Mouse (Mus musculus) liver, embryonic 12.5 days (tissue): ENCODE measurements around the gene Prkca. TPM values are rescaled to one million over a fixed set of nuclear protein-coding genes. Genes with fewer than 3 reads are reported as not detected.

ENCODE experiments used
- ATAC-seq: fragments of 200-750 bp; cut with Nextera tagmentation; 2 replicates; pipeline ENCODE4 v1.8.0; 2017; ENCODE audit warnings: moderate number of reproducible peaks, mild to moderate bottlenecking, moderate library complexity
- H3K27ac ChIP-seq: fragments of 300-500 bp; sonication (generic); 2 replicates; pipeline ENCODE4 v1.5.1; 2016; ENCODE audit warnings: mild to moderate bottlenecking
- H3K27me3 ChIP-seq: fragments of 300-500 bp; sonication (generic); replicated peaks from 2 replicates; pipeline ENCODE4 v1.6.1; 2016; ENCODE audit warnings: mild to moderate bottlenecking, moderate library complexity
- H3K36me3 ChIP-seq: fragments of 300-500 bp; sonication (generic); 2 replicates; pipeline ENCODE4 v1.6.1; 2016; ENCODE audit warnings: mild to moderate bottlenecking, moderate library complexity
- H3K4me1 ChIP-seq: fragments of 300-500 bp; sonication (generic); 2 replicates; pipeline ENCODE4 v1.6.1; 2016
- H3K4me2 ChIP-seq: fragments of 300-500 bp; sonication (generic); 2 replicates; pipeline ENCODE4 v1.6.1; 2016; ENCODE audit warnings: mild to moderate bottlenecking, moderate library complexity
- H3K4me3 ChIP-seq: fragments of 300-500 bp; sonication (generic); 2 replicates; pipeline ENCODE4 v1.5.1; 2016; ENCODE audit warnings: mild to moderate bottlenecking, moderate library complexity
- H3K9ac ChIP-seq: fragments of 300-500 bp; sonication (generic); 2 replicates; pipeline ENCODE4 v1.6.1; 2016; ENCODE audit warnings: mild to moderate bottlenecking, moderate library complexity
- H3K9me3 ChIP-seq: fragments of 300-500 bp; sonication (generic); replicated peaks from 2 replicates; pipeline ENCODE4 v1.6.1; 2016; ENCODE audit warnings: mild to moderate bottlenecking, moderate library complexity
- WGBS: fragments of 180-500 bp; shearing (Covaris S2); methylation state at CpG from one replicate; pipeline ENCODE4 v1.1.7; 2016; ENCODE audit not compliant: insufficient replicate concordance; 5-methylcytosine and 5-hydroxymethylcytosine counted together
- polyA plus RNA-seq: library from polyadenylated mRNA; unstranded; fragments of >200 nt; fragmentation: Nextera tagmentation; extraction: Ambion mirVana; gene quantifications from 2 replicates; pipeline ENCODE4 v1.2.1, GENCODE M21; 2016

Gene Prkca
- polyA plus RNA-seq, 1 experiment from 2014 or later, result 7.5 TPM

DNA sequence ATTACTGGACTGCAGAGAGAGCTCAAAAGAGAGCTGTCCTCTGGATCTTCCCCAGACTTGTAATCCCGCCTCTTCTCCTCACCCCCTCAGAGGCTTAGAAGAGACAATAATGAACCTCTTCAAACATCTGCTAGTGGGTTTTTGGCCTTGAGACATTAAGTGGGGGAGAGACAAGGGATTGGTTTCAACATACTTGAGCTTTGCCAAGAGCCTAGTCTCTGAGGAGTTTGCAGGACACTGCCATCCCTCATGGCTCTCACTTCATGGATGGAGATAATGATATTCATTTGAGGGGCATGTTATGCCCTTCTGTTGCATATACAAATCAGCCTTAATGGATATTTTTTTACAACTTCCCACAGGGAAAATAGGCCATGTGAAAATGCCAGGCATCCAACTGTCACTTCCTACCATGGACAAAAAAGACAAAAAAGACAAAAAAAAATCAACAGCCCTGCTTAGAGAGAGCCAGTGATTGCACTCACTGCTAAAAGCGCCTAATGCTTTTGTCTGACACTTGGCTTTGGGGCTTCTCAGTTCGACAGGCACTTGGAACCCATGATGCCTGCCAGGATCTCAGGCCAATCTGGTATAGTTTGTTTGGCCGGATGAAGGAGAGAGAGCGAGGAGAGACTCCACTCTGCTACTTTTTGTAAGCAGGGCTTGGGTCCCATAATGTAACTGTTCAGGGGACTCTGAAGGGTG, 263.6 kb downstream of the Prkca start:
- H3K9me3 ChIP-seq, result no peaks in the 10 kb centered on the region
- no peaks in the 10 kb centered on the region for H3K4me1 ChIP-seq
- WGBS, result 69% methylated on average over 5 of the region's 5 CpGs
- H3K36me3 ChIP-seq, result no peaks in the 10 kb centered on the region
- no peaks in the 10 kb centered on the region for H3K27me3 ChIP-seq
- H3K27ac ChIP-seq, result no peak overlapping the region
- ATAC-seq, result no peak
- H3K4me2 ChIP-seq, result no peak overlapping the region
- no peak overlapping the region for H3K4me3 ChIP-seq
- H3K9ac ChIP-seq, result no peak overlapping the region

DNA sequence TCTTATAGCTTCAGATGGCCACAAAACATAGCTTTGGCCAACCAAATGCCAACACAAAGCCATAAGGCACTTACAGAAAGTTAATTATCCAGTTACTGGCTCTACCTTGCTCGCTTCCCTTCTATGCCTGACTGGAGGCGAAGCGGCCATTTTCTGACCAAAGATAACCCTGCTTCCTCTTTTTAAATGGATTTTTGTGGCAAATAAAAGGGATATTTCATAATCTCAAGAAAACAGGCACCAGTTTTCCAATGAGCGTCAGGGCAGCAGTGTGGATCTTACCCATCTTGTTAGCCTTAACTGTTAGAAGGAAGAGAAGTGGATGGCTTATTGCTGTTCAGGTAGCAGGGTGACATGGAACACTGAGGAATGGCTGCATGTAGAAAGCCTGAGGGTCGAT, 264.3 kb downstream of the Prkca start:
- H3K4me3 ChIP-seq, result no peak overlapping the region
- no peak overlapping the region for H3K27ac ChIP-seq
- no peaks in the 10 kb centered on the region for H3K9me3 ChIP-seq
- no peaks in the 10 kb centered on the region for H3K4me1 ChIP-seq
- H3K27me3 ChIP-seq, result no peaks in the 10 kb centered on the region
- no peak for ATAC-seq
- 59% methylated on average over 5 of the region's 5 CpGs for WGBS
- H3K36me3 ChIP-seq, result no peaks in the 10 kb centered on the region
- no peak overlapping the region for H3K4me2 ChIP-seq
- no peak overlapping the region for H3K9ac ChIP-seq

DNA sequence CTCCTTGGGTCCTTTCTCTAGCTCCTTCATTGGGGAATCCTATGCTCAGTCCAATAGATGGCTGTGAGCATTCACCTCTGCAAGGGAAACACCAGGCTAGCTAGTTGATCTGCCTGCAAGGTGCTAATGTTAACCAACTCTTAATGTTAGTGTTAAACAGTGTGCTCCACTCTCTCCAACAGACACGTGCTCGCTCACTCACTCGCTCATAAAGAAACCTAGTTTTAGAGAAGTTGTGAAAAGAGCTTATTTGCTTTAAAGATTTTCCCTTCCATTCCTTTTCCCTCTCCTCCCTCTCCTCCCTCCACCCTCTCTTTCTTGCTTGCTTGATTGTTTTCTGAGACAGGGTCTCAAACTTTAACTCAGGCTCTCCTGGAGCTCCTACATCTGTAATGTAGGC, 266.2 kb downstream of the Prkca start:
- H3K36me3 ChIP-seq, result no peaks in the 10 kb centered on the region
- no peaks in the 10 kb centered on the region for H3K4me1 ChIP-seq
- no peaks in the 10 kb centered on the region for H3K9me3 ChIP-seq
- no peak overlapping the region for H3K4me2 ChIP-seq
- no peak overlapping the region for H3K9ac ChIP-seq
- 83% methylated on average over 3 of the region's 3 CpGs for WGBS
- H3K4me3 ChIP-seq, result no peak overlapping the region
- H3K27ac ChIP-seq, result no peak overlapping the region
- H3K27me3 ChIP-seq, result no peaks in the 10 kb centered on the region
- ATAC-seq, result no peak

DNA sequence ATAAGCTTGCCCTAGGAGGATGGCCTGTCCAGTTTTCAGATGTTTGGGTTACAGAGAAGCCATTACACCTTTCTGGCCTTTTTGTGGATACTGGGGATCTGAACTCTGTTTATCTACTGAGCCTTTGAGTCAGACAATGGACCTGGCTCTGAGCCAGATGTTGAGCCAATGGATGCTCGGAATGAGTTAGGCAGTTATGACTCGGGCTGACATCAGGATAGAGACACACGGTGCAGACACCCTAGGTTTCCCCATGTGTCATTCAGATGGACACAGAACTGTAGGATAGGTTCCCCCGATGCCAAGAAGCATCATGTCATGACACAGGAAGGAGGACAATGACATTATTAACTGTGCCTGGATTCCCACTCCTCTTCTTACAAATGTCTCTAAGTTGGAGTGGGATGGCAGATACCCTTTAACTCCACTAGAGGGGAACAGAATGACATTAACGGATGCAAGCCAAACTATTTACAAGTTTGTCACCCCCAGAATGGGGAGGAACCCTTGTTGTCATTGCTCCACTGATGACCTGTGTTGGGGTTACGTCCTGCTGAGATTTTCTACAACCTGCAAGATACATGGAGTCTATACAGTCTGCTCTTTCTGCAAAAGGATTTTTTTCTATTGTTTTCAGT, 271.0 kb downstream of the Prkca start:
- Histone ChIP-seq H3K9me3 (no peaks in the 10 kb centered on the region), H3K4me3 (no peak overlapping the region), H3K4me1 (no peaks in the 10 kb centered on the region), H3K36me3 (no peaks in the 10 kb centered on the region), H3K9ac (no peak overlapping the region), H3K4me2 (no peak overlapping the region), H3K27ac (no peak overlapping the region), H3K27me3 (no peaks in the 10 kb centered on the region)
- ATAC-seq, result no peak
- WGBS, result 73% methylated on average over 6 of the region's 6 CpGs

DNA sequence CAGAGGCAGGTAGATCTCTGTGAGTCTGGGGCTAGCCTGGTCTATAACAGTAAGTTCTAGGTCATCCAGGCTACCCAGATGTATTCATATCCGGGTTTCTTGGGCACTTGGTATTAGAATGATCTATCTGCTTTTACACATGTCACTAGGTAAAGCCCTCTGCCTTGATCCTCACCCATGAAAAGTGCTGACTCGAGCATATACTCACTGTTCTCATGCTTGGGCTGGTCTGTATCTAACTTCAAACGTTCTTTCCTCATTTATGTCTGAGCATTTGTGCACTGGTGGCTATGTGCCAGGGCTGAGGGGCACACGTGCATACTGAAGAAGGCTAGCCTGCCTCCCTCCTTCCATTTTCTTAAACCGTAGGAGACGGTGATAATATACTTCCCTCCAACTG, 272.5 kb downstream of the Prkca start:
- no peak overlapping the region for H3K27ac ChIP-seq
- no peak overlapping the region for H3K4me3 ChIP-seq
- no peak overlapping the region for H3K4me2 ChIP-seq
- H3K9ac ChIP-seq, result no peak overlapping the region
- 69% methylated on average over 6 of the region's 6 CpGs for WGBS
- no peaks in the 10 kb centered on the region for H3K27me3 ChIP-seq
- no peaks in the 10 kb centered on the region for H3K36me3 ChIP-seq
- no peaks in the 10 kb centered on the region for H3K4me1 ChIP-seq
- no peak for ATAC-seq
- no peaks in the 10 kb centered on the region for H3K9me3 ChIP-seq

DNA sequence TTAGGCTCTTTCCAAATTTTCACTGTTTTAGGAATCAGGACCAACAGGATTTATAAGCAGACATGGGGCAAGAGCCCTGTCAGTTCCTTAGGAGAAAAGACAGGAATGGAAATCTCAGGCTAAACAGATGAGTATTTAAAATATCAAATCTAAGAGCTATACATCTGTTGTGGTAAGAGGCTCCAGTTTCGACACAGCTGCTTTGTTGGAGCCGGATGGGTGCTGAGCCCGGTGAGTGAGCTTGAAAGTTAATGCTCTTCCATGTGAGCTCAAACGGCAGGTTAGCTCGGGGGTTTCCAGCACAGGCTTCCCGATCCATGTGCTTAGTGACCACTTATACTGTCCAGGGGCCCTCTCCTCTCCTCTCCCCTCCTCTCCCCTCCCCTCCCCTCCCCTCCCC, 273.7 kb downstream of the Prkca start:
- Histone ChIP-seq H3K4me1 (no peaks in the 10 kb centered on the region), H3K36me3 (no peaks in the 10 kb centered on the region)
- WGBS, result 68% methylated on average over 6 of the region's 6 CpGs

DNA sequence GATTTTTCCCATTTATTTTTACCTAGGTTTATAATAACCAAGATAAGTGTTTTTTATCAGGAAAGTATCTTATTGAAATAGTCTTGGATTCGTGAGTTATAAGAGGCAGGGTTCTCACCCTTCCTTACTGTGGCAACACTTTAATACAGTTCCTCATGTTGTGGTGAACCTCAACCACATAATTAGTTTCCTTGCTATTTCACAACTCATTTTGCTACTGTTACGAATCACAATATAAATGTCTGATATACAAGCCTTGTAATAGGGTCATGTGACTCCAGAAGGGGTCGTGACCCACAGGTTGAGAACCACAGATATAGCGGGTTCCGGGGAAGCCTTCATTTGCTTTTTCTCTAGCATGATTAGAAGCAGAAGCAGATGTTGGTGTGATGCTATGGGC, 275.3 kb downstream of the Prkca start:
- no peak overlapping the region for H3K27ac ChIP-seq
- H3K27me3 ChIP-seq, result no peaks in the 10 kb centered on the region
- 66% methylated on average over 5 of the region's 5 CpGs for WGBS
- no peak for ATAC-seq
- H3K4me1 ChIP-seq, result no peaks in the 10 kb centered on the region
- H3K36me3 ChIP-seq, result no peaks in the 10 kb centered on the region
- H3K9me3 ChIP-seq, result no peaks in the 10 kb centered on the region
- H3K4me3 ChIP-seq, result no peak overlapping the region
- H3K4me2 ChIP-seq, result no peak overlapping the region
- no peak overlapping the region for H3K9ac ChIP-seq

More for the DNA sequence above, 273.7 kb downstream of the Prkca start:
- ATAC-seq, result no peak
- Histone ChIP-seq H3K27me3 (no peaks in the 10 kb centered on the region), H3K9ac (no peak overlapping the region), H3K9me3 (no peaks in the 10 kb centered on the region), H3K4me3 (no peak overlapping the region), H3K27ac (no peak overlapping the region), H3K4me2 (no peak overlapping the region)

DNA sequence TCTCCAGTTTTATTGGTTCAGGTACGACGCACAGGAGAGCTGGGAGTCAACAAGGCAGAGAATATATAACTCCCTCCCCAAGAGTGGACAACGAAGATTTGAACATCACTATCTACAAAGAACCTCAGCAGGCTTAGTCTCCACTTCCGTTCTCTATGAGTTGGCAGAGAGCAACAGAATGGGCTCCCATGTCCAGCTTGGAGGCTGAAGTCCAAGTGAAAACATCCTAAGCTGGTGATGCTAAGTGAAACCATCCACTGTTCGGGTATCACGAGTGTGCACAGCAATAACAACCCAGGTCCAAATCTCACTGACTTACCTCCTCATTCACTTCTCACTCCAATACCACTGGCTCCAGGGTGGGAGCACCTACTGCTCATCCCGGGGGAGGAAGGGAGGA, 276.6 kb downstream of the Prkca start:
- no peak for ATAC-seq
- H3K4me2 ChIP-seq, result no peak overlapping the region
- no peak overlapping the region for H3K4me3 ChIP-seq
- no peaks in the 10 kb centered on the region for H3K4me1 ChIP-seq
- H3K27ac ChIP-seq, result no peak overlapping the region
- no peaks in the 10 kb centered on the region for H3K9me3 ChIP-seq
- no peak overlapping the region for H3K9ac ChIP-seq
- no peaks in the 10 kb centered on the region for H3K27me3 ChIP-seq
- H3K36me3 ChIP-seq, result no peaks in the 10 kb centered on the region
- WGBS, result 68% methylated on average over 7 of the region's 7 CpGs

DNA sequence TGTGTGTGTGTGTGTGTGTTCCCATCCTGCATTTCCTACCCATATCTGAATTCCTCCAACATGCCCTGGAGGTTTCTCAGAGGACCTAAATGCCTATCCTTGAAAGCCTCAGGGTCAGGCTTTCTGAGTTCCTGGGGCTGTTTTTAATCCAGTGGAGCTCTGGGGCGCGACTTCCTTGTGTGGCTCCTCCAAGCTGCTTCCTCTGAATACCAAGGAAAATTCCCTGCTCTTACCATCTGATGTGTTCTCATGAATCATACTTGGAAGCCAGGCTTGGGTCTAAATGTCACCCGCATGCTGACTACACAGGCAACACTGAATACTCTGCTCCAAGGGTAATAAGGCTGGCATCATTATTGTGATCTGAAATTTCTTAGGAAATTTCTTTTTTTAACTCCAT, 279.3 kb downstream of the Prkca start:
- Histone ChIP-seq H3K4me1 (no peaks in the 10 kb centered on the region), H3K27ac (no peak overlapping the region), H3K4me3 (no peak overlapping the region), H3K4me2 (no peak overlapping the region), H3K36me3 (no peaks in the 10 kb centered on the region), H3K27me3 (no peaks in the 10 kb centered on the region), H3K9me3 (no peaks in the 10 kb centered on the region), H3K9ac (no peak overlapping the region)
- 71% methylated on average over 3 of the region's 3 CpGs for WGBS
- ATAC-seq, result no peak

DNA sequence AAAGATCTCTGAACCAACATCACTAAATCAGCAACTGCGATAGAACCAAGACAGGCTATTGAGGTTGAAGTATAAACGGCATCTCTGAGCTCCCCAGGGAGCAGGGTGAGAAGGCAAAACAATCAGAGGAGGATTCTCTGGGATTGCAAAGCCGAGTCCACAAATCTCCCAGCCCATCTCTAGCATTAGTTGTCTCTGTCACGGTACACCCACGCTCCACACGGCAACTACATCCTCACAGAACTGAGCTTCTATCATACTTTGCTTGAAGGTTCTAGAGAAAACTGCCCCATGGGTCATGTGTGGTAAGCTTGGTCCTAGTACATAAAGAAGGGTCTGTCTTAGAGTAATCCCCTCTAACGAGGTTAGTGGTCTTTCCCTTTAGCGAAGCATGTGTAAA, 280.6 kb downstream of the Prkca start:
- Histone ChIP-seq H3K27me3 (no peaks in the 10 kb centered on the region), H3K4me3 (no peak overlapping the region), H3K36me3 (no peaks in the 10 kb centered on the region), H3K4me2 (no peak overlapping the region), H3K4me1 (no peaks in the 10 kb centered on the region), H3K9ac (no peak overlapping the region), H3K9me3 (no peaks in the 10 kb centered on the region), H3K27ac (no peak overlapping the region)
- 68% methylated on average over 8 of the region's 8 CpGs for WGBS
- ATAC-seq, result no peak

DNA sequence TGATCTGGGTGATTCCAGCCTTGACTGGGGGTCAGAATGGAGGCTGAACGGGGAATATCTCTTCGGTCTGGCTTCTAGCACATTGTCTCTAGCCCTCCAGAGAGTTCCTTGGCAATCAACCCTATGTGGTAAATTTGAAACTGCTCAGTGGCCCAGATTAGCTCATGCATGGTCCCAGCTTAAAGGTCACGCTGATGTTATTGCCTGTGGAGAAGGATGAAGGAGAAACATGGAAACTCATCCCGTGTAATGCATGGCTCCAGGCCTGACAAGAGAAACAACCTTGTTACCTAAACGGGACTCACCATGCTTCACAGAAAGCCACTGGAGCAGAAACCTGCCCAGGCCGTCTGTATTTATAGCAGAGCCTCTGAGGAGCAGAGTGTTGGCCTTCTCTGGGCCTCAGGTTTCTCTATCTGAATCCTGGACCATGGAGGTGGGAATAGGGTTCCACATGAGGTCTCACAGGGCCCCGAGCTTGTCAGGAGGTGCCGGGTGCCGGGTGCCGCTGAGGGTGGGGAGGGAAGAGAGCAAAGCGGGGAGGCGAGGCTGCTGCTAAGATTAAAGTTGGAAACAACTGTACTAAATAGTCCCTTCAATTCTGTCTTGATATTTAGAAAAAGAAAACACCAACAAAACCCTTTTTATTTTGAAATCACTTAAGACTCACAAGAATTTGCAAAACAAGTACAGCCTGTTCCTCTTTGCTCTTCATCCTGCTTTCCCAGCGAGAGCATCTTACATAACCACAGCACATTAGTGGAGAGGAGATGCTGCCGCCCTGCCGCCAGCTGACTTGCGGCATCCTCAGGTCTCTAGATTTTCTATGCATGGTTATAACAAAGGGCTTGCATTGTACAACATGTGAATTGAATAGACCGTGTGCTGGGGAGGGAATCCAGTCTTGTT, 281.9 kb downstream of the Prkca start:
- H3K4me3 ChIP-seq, result no peak overlapping the region
- WGBS, result 79% methylated on average over 17 of the region's 17 CpGs
- no peaks in the 10 kb centered on the region for H3K27me3 ChIP-seq
- no peaks in the 10 kb centered on the region for H3K4me1 ChIP-seq
- no peak overlapping the region for H3K9ac ChIP-seq
- ATAC-seq, result no peak
- H3K4me2 ChIP-seq, result no peak overlapping the region
- H3K27ac ChIP-seq, result no peak overlapping the region
- H3K9me3 ChIP-seq, result no peaks in the 10 kb centered on the region
- no peaks in the 10 kb centered on the region for H3K36me3 ChIP-seq

DNA sequence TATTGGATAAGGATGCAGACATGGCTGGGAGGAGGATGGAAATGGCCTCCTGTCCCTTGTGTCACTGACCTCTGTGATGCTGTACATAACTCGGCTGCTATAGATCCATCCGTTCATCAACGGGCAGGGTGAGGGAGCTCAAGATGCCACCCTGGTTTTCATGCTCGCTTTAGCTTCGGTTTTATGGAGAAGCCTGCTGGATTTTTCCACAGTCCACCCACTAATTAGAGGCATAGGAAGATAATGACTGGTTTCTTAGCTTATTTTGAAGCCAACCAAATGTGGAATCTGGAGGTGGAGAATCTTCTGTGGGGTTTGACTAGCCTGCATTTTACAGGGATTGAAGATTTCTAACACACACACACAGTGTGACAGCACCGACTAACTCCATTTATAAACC, 286.6 kb downstream of the Prkca start:
- 83% methylated on average over 6 of the region's 6 CpGs for WGBS
- Histone ChIP-seq H3K27ac (no peak overlapping the region), H3K4me2 (no peak overlapping the region), H3K9ac (no peak overlapping the region), H3K27me3 (no peaks in the 10 kb centered on the region), H3K9me3 (no peaks in the 10 kb centered on the region), H3K36me3 (no peaks in the 10 kb centered on the region), H3K4me1 (no peaks in the 10 kb centered on the region), H3K4me3 (no peak overlapping the region)
- no peak for ATAC-seq
